Mouse (Mus musculus) hindbrain, embryonic 11.5 days (tissue): Measurements from ENCODE around the gene L1td1. TPM values are rescaled to one million over a fixed set of nuclear protein-coding genes. Genes with fewer than 3 reads are reported as not detected.
"Not testable (repeated sequence)": the region's sequence is repeated elsewhere in the genome, so short reads cannot be mapped to it uniquely, and the experiment has no call there.

ENCODE experiments used
- ATAC-seq: fragments of 200-750 bp; cut with Nextera tagmentation; 2 replicates; pipeline ENCODE4 v1.8.0; 2017; ENCODE audit warnings: mild to moderate bottlenecking, moderate TSS enrichment, moderate library complexity; ENCODE audit not compliant: low FRiP score
- DNase-seq: peaks from one replicate; pipeline ENCODE4 v3.0.0-alpha.2; 2015; ENCODE audit warnings: low spot score
- H3K27ac ChIP-seq: fragments of 300-500 bp; sonication (generic); 2 replicates; pipeline ENCODE4 v1.5.1; 2014; ENCODE audit warnings: mild to moderate bottlenecking, low read depth, low read length
- H3K27me3 ChIP-seq: fragments of 300-500 bp; sonication (generic); 2 replicates; pipeline ENCODE4 v1.6.1; 2014; ENCODE audit warnings: mild to moderate bottlenecking, low read length, moderate library complexity, mixed read lengths; ENCODE audit not compliant: control insufficient read depth, insufficient read depth
- H3K36me3 ChIP-seq: fragments of 300-500 bp; sonication (generic); 2 replicates; pipeline ENCODE4 v1.6.1; 2014; ENCODE audit warnings: mild to moderate bottlenecking, low read length, moderate library complexity, mixed read lengths; ENCODE audit not compliant: control insufficient read depth, insufficient read depth
- H3K4me1 ChIP-seq: fragments of 300-500 bp; sonication (generic); replicated peaks from 2 replicates; pipeline ENCODE4 v1.6.1; 2014; ENCODE audit warnings: low read length, mixed read lengths; ENCODE audit not compliant: control insufficient read depth, insufficient read depth
- H3K4me2 ChIP-seq: fragments of 300-500 bp; sonication (generic); replicated peaks from 2 replicates; pipeline ENCODE4 v1.6.1; 2014; ENCODE audit warnings: mild to moderate bottlenecking, low read depth, low read length
- H3K4me3 ChIP-seq: fragments of 300-500 bp; sonication (generic); 2 replicates; pipeline ENCODE4 v1.5.1; 2014; ENCODE audit warnings: low read depth, low read length
- H3K9ac ChIP-seq: fragments of 300-500 bp; sonication (generic); 2 replicates; pipeline ENCODE4 v1.6.1; 2014; ENCODE audit warnings: low read depth, low read length
- H3K9me3 ChIP-seq: fragments of 300-500 bp; sonication (generic); 2 replicates; pipeline ENCODE4 v1.6.1; 2016; ENCODE audit warnings: low read length; ENCODE audit not compliant: control insufficient read depth
- WGBS: fragments of 180-500 bp; shearing (Covaris S2); extraction: QIAGEN DNeasy Blood & Tissue Kit; methylation state at CpG from one replicate; pipeline ENCODE4 v1.1.7; 2014; 5-methylcytosine and 5-hydroxymethylcytosine counted together
- polyA plus RNA-seq: library from polyadenylated mRNA; unstranded; fragments of >200 nt; fragmentation: Nextera tagmentation; extraction: Ambion mirVana; gene quantifications from 2 replicates; pipeline ENCODE4 v1.2.1, GENCODE M21; 2014

L1td1 gene
- polyA plus RNA-seq, 1 experiment from 2014 or later, result 0.68 TPM

GRCm38 (mm10) chr4:98698921-98699320 lies 27.6 kb upstream of the L1td1 start:
- Histone ChIP-seq H3K4me1 (no peaks in the 10 kb centered on the region), H3K9me3 (no peaks in the 10 kb centered on the region), H3K9ac (no peak overlapping the region), H3K36me3 (no peaks in the 10 kb centered on the region), H3K4me3 (no peak overlapping the region), H3K27me3 (no peaks in the 10 kb centered on the region), H3K27ac (no peak overlapping the region), H3K4me2 (no peak overlapping the region)
- WGBS, result 61% methylated on average over 3 of the region's 3 CpGs
- ATAC-seq, result no peak
- no peak for DNase-seq

GRCm38 (mm10) chr4:98700156-98700555 lies 26.4 kb upstream of the L1td1 start:
- no peak overlapping the region for H3K9ac ChIP-seq
- H3K4me1 ChIP-seq, result no peaks in the 10 kb centered on the region
- H3K9me3 ChIP-seq, result no peaks in the 10 kb centered on the region
- no peak overlapping the region for H3K27ac ChIP-seq
- ATAC-seq, result no peak
- WGBS, result 90% methylated on average over 3 of the region's 3 CpGs
- no peak overlapping the region for H3K4me2 ChIP-seq
- H3K4me3 ChIP-seq, result no peak overlapping the region
- H3K36me3 ChIP-seq, result no peaks in the 10 kb centered on the region
- no peaks in the 10 kb centered on the region for H3K27me3 ChIP-seq
- no peak for DNase-seq

- Histone ChIP-seq H3K27ac (no peak overlapping the region), H3K9ac (no peak overlapping the region), H3K4me3 (no peak overlapping the region), H3K4me2 (no peak overlapping the region), H3K36me3 (no peaks in the 10 kb centered on the region), H3K4me1 (no peaks in the 10 kb centered on the region), H3K9me3 (no peaks in the 10 kb centered on the region), H3K27me3 (no peaks in the 10 kb centered on the region)
- ATAC-seq (peak; percentile 64; the same call in 1 of the 2 replicates), DNase-seq (peak; percentile 87)
- 34% methylated on average over 12 of the region's 12 CpGs for WGBS
Measured at GRCm38 (mm10) chr4:98702201-98702894, 24.2 kb upstream of the L1td1 start.

GRCm38 (mm10) chr4:98710891-98711290 lies 15.6 kb upstream of the L1td1 start:
- WGBS, result 93% methylated on average over 8 of the region's 8 CpGs
- Histone ChIP-seq H3K4me2 (no peak overlapping the region), H3K4me1 (no peaks in the 10 kb centered on the region), H3K36me3 (no peaks in the 10 kb centered on the region), H3K27me3 (no peaks in the 10 kb centered on the region), H3K9me3 (no peaks in the 10 kb centered on the region), H3K4me3 (no peak overlapping the region), H3K27ac (no peak overlapping the region), H3K9ac (no peak overlapping the region)
- ATAC-seq, result no peak
- no peak for DNase-seq

- ATAC-seq (no peak), DNase-seq (no peak)
- Histone ChIP-seq H3K4me3 (no peak overlapping the region), H3K9ac (no peak overlapping the region), H3K27me3 (no peaks in the 10 kb centered on the region), H3K36me3 (no peaks in the 10 kb centered on the region), H3K27ac (no peak overlapping the region), H3K4me1 (no peaks in the 10 kb centered on the region), H3K9me3 (no peaks in the 10 kb centered on the region), H3K4me2 (no peak overlapping the region)
- 91% methylated on average over 17 of the region's 17 CpGs for WGBS
Measured at GRCm38 (mm10) chr4:98717735-98718546, 8.6 kb upstream of the L1td1 start.

- no peak overlapping the region for H3K4me3 ChIP-seq
- no peak overlapping the region for H3K27ac ChIP-seq
- H3K9me3 ChIP-seq, result no peaks in the 10 kb centered on the region
- DNase-seq (no peak), ATAC-seq (no peak)
- H3K36me3 ChIP-seq, result no peaks in the 10 kb centered on the region
- H3K9ac ChIP-seq, result no peak overlapping the region
- WGBS, result 90% methylated on average over 10 of the region's 10 CpGs
- no peaks in the 10 kb centered on the region for H3K4me1 ChIP-seq
- no peak overlapping the region for H3K4me2 ChIP-seq
- H3K27me3 ChIP-seq, result no peaks in the 10 kb centered on the region
Measured at GRCm38 (mm10) chr4:98718547-98718917, 8.0 kb upstream of the L1td1 start.

- no peak overlapping the region for H3K9ac ChIP-seq
- H3K4me3 ChIP-seq, result no peak overlapping the region
- H3K27ac ChIP-seq, result no peak overlapping the region
- peaks cover 13% of the 10 kb centered on the region for H3K27me3 ChIP-seq
- H3K36me3 ChIP-seq, result no peaks in the 10 kb centered on the region
- H3K4me2 ChIP-seq, result no peak overlapping the region
- 11% methylated on average over 8 of the region's 8 CpGs for WGBS
- peak; percentile 88 for DNase-seq
- peaks cover 6% of the 10 kb centered on the region; the same call in 1 of the 2 replicates for H3K4me1 ChIP-seq
- ATAC-seq, result peak; percentile 56
- H3K9me3 ChIP-seq, result no peaks in the 10 kb centered on the region
Measured at GRCm38 (mm10) chr4:98722454-98722853, 4.1 kb upstream of the L1td1 start.

GRCm38 (mm10) chr4:98724682-98725081 lies 1.9 kb upstream of the L1td1 start:
- H3K27me3 ChIP-seq, result peaks cover 29% of the 10 kb centered on the region
- 96% methylated on average over 1 of the region's 1 CpGs for whole genome bisulfite sequencing
- not testable (repeated sequence) for H3K9ac ChIP-seq, H3K4me1 ChIP-seq, H3K9me3 ChIP-seq, H3K4me3 ChIP-seq, H3K27ac ChIP-seq, ATAC-seq, DNase-seq, H3K4me2 ChIP-seq, H3K36me3 ChIP-seq

- DNase-seq (peak; percentile 24), ATAC-seq (no peak)
- Histone ChIP-seq H3K9me3 (no peaks in the 10 kb centered on the region), H3K9ac (no peak overlapping the region), H3K36me3 (no peaks in the 10 kb centered on the region), H3K4me2 (no peak overlapping the region), H3K4me3 (no peak overlapping the region), H3K4me1 (peaks cover 6% of the 10 kb centered on the region; the same call in 1 of the 2 replicates), H3K27ac (no peak overlapping the region), H3K27me3 (peaks cover 29% of the 10 kb centered on the region)
- 38% methylated on average over 4 of the region's 4 CpGs for WGBS
Measured at GRCm38 (mm10) chr4:98725439-98725838, 1.1 kb upstream of the L1td1 start.
